15 mouse cellular contexts compared by ENCODE assay signal in the genomic region with DNA sequence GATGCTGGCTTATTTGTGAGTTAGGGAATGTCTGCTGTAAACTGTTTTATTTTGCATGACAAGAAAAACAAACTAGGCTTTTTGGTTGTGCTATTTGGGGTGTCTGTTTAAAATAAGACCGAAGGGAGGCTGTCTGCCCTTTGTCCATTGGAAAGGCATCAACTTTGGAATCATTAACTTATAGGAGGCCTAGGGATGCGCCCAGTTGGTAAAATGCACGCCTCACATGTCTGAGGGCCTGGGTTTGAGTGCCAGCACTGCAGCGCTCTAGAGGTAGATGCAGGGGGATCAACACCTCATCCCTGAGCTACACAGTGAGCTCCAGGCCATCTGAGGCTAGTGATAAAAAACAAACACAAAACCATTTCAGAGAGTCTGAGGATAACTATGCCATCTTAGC.
"Had no signal": no experiment of that assay in that cellular context is flagged by ENCODE, and none has a peak within 500 bp of the region (broad histone marks: within the 10 kb centered on the region; RNA-seq: fewer than 3 reads in every experiment).

No protein-coding gene starts in this region.

- H3K4me1 ChIP-seq: liver, embryonic 12.5 days; liver, embryonic 15.5 days; midbrain, embryonic 12.5 days; midbrain, embryonic 15.5 days; neural tube, embryonic 13.5 days had no signal

- H3K9ac ChIP-seq: liver, embryonic 12.5 days; liver, embryonic 15.5 days; lung, embryonic 14.5 days; midbrain, embryonic 12.5 days; midbrain, embryonic 15.5 days; neural tube, embryonic 13.5 days had no signal

- DNase-seq: layer of hippocampus, postnatal 36 days; retina, postnatal 1 day; thymus, adult 18-20 months; thymus, postnatal 36 days had no signal

- H3K27ac ChIP-seq: left cerebral cortex, adult 2 months; liver, embryonic 12.5 days; liver, embryonic 15.5 days; macrophage; midbrain, embryonic 12.5 days; midbrain, embryonic 15.5 days; neural tube, embryonic 13.5 days had no signal

- ATAC-seq: intestine, postnatal 0 days; liver, embryonic 12.5 days; lung, postnatal 0 days; midbrain, embryonic 15.5 days had no signal

- H3K9me3 ChIP-seq: liver, embryonic 12.5 days; liver, embryonic 15.5 days; midbrain, embryonic 12.5 days; midbrain, embryonic 15.5 days; neural tube, embryonic 13.5 days had no signal

- H3K4me2 ChIP-seq: liver, embryonic 12.5 days; liver, embryonic 15.5 days; lung, embryonic 14.5 days; midbrain, embryonic 12.5 days; midbrain, embryonic 15.5 days; neural tube, embryonic 13.5 days had no signal

- H3K4me3 ChIP-seq: left cerebral cortex, adult 2 months; liver, embryonic 12.5 days; liver, embryonic 15.5 days; midbrain, embryonic 12.5 days; midbrain, embryonic 15.5 days; myocyte; neural tube, embryonic 13.5 days had no signal

- H3K36me3 ChIP-seq: liver, embryonic 12.5 days; liver, embryonic 15.5 days; midbrain, embryonic 12.5 days; midbrain, embryonic 15.5 days; neural tube, embryonic 13.5 days had no signal

- H3K27me3 ChIP-seq: liver, embryonic 12.5 days; liver, embryonic 15.5 days; midbrain, embryonic 12.5 days; midbrain, embryonic 15.5 days; neural tube, embryonic 13.5 days had no signal
